Mouse (Mus musculus): ENCODE data around the gene Ago3. TPM values are rescaled to one million over a fixed set of nuclear protein-coding genes. Genes with fewer than 3 reads are reported as not detected.

The Ago3 gene
- total RNA-seq, 1 experiment from 2014 or later, result 9.7 TPM

DNA sequence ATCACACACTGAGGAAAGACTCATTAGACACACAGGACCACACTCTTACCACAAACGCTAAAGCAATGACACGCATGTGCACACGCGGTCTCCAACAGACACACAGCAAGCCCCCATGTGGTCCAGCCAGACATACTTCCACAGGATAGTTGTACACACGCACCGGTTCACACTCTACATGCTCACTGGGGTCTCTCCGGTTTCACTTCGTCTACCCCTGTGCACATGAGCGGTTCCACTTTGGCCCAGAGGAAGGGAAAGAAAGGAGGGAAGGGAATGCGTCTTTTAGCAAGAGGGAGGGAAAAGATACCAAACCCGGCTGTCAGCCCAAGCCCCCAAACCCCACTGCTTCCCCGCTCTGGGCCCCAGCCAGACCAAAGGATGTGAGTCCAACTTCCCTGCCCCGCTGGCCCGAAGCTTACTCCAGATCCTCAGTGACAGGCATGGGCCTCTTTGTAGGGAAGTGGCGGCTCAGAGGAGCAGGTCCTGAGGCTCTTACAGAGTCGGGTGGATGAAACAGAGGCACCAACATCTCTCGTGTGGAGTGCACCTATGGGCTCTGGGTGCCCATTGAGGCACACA is 141.2 kb downstream of the Ago3 start:
- no peak for ATAC-seq (ENCODE audit: extremely low read depth, insufficient number of reproducible peaks, low FRiP score, poor library complexity, severe bottlenecking)

DNA sequence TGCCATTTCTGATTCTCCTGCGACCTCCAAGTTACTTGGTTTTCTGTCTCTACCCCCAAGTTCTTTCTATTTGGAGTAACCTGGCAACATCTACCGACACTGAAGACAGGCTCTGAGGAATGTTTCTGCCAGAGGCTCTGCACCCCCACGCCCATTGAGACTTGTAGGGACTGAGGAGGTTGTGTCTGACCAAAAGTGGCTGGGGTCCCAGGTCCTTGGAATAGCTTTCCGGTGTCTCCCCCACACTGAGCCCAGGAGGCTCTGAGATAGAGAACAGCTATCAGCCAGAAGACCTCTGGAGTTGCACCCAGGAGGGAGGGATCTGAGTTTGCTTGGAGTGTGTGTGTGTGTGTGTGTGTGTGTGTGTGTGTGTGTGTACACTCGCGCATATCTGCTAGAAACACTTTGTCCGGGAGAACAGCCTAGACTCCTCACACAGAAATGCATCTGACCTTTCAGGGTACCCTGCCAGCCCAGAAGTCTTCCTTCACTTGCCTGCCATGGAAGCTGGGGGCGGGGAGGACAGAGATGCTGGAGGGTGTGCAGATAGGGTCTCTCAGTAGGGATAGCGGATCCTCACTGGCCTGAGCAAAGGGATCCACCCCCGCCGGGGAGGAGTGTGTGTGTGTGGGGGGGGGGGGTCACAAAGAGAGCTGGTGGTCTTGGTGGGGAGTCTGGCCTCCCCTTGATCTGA is 141.9 kb downstream of the Ago3 start:
- no peak for ATAC-seq (ENCODE audit: extremely low read depth, insufficient number of reproducible peaks, low FRiP score, poor library complexity, severe bottlenecking)

DNA sequence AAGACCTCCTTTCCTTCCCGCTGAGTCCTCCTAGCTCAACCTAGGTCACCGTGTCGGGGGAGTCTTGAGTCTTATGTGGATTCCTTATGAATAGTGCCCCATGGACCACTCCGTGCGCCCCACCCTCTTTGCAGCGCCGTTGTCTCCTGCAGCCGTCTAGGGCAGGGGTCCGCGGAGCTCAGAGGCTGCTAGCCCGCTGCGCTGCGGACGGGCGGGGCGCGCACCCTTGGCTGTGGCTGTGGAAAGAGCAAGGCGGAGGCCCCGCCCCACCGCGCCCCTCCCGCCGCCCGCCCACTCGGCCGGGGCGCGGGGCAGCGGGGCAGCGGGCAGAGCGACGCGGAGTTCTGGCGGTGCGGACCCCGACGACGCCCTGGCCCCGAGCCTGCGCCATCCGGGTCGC is 142.9 kb downstream of the Ago3 start, which contains the start of gene Col8a2:
Gene Col8a2 (plus strand): TSS at position 302 of the 400 bp plus-strand sequence.
- no peak for ATAC-seq (ENCODE audit: extremely low read depth, insufficient number of reproducible peaks, low FRiP score, poor library complexity, severe bottlenecking)

DNA sequence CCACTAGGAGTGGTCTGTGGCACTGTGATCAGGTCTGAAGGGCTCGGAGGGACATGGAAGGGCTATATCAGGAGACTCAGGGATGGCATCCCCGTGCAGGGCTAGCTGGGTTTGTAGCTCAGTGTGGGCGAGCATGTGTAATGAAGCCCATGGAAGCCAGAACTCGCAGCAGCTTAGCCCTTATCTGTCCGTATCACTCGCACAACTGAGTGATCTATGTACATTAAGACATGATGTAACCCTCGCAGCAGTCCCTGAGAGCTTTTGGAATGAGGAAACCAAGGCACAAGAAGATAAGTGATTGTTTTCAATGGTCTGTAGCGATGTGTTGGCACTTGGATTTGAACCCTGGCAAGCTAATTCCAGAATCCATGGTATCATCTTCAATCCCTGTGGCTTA is 145.8 kb downstream of the Ago3 start:
- no peak for ATAC-seq (ENCODE audit: extremely low read depth, insufficient number of reproducible peaks, low FRiP score, poor library complexity, severe bottlenecking)

DNA sequence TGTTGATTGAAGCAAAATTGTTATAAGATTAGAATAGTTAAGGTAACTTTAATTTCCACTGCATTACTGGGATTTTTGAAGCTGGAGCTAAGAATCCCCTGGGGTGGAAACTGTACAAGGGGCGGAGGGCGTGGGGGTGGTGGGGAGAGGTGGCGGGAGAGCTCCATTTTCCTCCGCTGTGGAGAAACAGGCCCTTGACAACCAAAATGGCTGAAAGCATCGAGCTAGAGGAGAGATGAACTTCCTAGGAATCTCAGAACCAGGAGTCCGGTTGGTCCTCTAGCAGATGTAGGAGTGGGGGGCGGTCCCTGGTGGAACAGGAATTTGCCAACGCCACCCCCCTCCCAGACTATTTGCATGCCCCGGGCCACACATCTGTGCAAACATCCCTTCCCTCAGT is 147.7 kb downstream of the Ago3 start:
- no peak for ATAC-seq (ENCODE audit: extremely low read depth, insufficient number of reproducible peaks, low FRiP score, poor library complexity, severe bottlenecking)

Other genes with a start within 250 kb of the Ago3 start
- gene Thrap3, start 226.8 kb downstream of the Ago3 start, total RNA-seq (2017), result 378 and 401 TPM in 2 replicates
- 104 and 115 TPM in 2 replicates for gene Map7d1, start 173.2 kb downstream of the Ago3 start, total RNA-seq (2017)
- 33.1 and 37.7 TPM in 2 replicates for gene Trappc3, start 167.2 kb downstream of the Ago3 start, total RNA-seq (2017)
- not detected in 2 replicates for gene Col8a2, start 142.8 kb downstream of the Ago3 start, total RNA-seq (2017)
- gene Adprhl2, start 107.9 kb downstream of the Ago3 start, total RNA-seq (2017), result 21.9 and 22.2 TPM in 2 replicates
- not detected in 2 replicates for gene Tekt2, start 103.9 kb downstream of the Ago3 start, total RNA-seq (2017)
- 27.0 and 27.8 TPM in 2 replicates for gene Ago1, start 39.0 kb upstream of the Ago3 start, total RNA-seq (2017)
- gene Ago4, start 103.9 kb upstream of the Ago3 start, total RNA-seq (2017), result 18.7 and 22.1 TPM in 2 replicates
- gene Clspn, start 127.4 kb upstream of the Ago3 start, total RNA-seq (2017), result 4.5 and 9.7 TPM in 2 replicates
- gene 5730409E04Rik, start 180.3 kb upstream of the Ago3 start, total RNA-seq (2017), result 0.74 TPM in 1 of 2 replicates, not detected in the other
- 38.3 and 42.8 TPM in 2 replicates for gene Psmb2, start 248.1 kb upstream of the Ago3 start, total RNA-seq (2017)